Mouse (Mus musculus) frontal cortex, postnatal 25 days (tissue): Measurements from ENCODE around the gene Slamf9.

Source experiments
- DNase-seq, 2 experiments: peaks; one replicate each; pipeline ENCODE4 v3.0.0; 2022; ENCODE audit warnings: low spot score in 2 of 2

Gene Slamf9

DNA sequence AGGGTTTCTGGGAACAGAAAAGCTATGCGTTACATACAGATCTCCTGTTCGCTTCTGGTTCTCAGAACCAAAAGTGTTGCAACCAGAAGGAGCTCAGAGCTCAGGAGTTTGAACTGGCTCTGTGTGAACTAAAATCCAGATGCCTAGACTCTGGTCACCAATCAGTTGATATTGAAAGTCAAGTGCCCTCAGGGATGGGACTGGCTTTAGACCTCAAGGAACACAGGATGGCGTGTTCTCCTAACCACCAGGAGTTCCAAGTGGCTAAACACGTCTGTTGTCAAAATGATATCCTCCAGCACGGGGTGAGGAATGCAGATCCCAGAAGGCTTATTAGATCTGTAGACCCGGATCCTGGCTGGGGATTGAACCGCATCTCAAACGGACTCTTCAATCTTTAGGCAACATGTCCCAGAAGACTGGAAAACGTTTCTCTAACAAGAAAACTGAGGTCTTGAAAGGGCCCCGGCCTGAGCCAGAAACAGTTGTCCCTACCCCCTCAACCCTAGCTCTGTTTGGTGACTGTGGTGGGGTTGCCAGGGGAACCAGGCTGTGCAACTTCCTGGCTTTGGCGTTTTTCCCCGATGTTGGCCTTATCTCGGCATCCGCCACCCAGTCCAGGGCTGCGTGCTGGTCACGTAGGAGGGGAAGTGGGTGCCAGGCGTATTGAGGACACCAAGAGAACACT is 38.5 kb downstream of the Slamf9 start:
- no peak for DNase-seq

GRCm38 (mm10) chr1:172514213-172514529 is 39.0 kb downstream of the Slamf9 start:
- no peak for DNase-seq

GRCm38 (mm10) chr1:172514551-172515268 is 39.6 kb downstream of the Slamf9 start:
- DNase-seq, result no peak

DNA sequence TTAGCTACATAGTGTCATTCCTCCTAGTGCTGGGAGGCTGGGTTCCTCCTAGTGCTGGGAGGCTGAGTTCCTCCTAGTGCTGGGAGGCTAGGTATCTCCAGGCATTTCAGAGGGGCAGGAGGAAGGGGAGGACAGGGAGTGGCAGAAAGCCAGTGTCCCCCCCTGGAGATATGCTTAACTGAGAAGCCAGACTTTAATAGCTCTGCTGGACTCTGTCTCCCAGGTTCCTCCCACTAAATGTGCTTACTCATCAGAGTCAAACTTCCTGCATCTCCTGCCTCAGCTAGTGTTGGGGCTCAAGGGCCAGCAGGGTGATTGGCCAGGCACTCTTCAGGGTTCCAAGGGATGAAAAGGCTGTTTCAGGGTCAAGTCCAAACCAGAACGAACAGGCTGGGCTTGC is 40.2 kb downstream of the Slamf9 start:
- no peak for DNase-seq

DNA sequence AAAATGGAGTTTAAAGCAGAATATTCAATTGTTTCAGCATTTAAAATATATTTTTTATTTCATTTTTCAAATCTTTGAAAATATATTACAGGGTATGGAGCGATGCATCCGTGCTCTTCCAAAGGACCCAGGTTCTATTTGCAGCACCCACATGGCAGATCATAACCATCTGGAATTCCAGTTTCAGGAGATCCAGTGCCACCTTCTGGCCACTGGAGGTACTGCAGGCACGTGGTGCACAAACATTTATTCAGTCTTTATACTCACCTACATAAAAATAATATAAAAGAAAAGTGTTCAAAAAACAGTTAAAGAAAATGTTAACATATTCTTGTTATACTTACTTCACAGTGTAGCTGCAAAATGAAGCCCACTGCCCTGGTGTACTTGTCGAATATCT is 42.9 kb downstream of the Slamf9 start:
- DNase-seq, result no peak

DNA sequence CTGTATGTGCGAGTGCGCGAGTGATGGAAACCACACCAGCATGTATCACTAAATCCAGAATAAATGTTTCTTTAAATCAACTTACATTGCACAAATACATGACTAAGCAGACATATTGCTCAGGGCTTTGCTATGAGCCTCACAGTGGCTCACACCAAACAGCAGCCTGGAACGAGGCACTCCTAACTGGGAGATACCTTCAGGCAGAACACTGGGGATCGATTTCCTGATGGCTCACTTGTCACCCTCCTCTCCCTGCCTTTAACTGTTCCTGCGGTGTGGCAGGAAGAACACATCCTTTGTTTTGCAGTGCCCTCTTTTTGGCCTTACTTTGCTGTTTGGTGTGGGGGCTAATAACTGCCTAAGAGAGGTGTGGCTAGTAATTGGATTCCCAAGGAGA is 44.5 kb downstream of the Slamf9 start:
- DNase-seq, result no peak

- DNase-seq, result peak; percentile 58 to 68
Measured at GRCm38 (mm10) chr1:172520576-172521440, 45.6 kb downstream of the Slamf9 start, which contains the start of gene Cfap45. Gene Cfap45 (plus strand): TSS chr1:172520801.

GRCm38 (mm10) chr1:172522524-172522923 is 47.4 kb downstream of the Slamf9 start:
- no peak for DNase-seq

DNA sequence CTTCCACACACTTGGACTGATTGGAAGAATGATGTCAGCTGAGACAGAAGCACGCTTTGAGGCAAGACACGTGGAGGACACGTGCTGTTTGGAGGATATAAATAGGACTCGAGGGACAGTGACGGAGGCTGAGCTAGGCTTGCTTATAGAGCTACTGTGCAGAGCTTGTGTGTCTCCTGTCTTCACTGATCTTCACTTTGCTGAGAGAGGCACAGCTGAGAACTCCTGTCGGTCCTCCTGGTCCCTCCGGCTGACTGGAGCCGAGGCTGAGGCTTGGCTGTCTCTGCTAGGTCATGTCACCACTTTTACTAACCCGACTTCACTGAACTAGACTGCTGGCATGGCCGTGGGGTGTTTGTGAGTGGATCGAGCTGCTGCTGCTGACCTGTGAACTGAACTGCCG is 48.5 kb downstream of the Slamf9 start:
- DNase-seq, result no peak

- DNase-seq, result no peak
Measured at GRCm38 (mm10) chr1:172525027-172525764, 50.0 kb downstream of the Slamf9 start.

GRCm38 (mm10) chr1:172525971-172526370 is 50.8 kb downstream of the Slamf9 start:
- DNase-seq, result no peak

DNA sequence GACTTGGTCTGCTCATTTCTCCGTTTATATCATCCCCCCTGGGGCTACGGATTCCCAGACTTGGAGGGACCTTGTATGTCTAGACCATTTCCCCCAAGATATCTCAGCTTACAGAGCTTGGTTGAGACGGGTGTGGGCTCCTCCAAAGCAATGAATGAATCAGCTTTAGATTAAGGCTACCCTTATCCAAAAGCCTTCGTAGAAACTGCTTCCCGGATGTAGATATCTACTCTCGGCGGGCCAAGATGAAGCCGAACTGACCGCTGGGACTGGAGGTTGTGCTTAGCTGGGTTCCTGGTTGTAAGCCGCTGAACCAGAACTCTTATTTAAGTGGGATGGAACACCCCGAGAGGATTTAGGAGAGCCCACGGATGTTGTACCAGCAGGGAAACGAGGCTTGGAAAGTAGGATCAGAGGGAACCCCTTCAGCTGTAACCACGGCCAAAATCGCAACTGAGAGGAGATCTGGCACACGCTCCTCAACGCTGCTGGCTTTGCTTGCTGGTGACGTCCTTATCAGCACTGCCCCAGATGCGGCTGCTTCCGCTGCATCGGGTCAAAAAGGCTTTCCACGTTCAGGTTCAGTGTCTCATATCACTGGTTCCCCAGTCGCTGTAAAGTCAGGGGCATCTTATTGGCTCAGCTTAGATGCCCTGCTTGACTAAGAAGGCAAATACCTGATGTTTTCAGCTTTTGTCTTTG is 51.4 kb downstream of the Slamf9 start:
- DNase-seq, result no peak

DNA sequence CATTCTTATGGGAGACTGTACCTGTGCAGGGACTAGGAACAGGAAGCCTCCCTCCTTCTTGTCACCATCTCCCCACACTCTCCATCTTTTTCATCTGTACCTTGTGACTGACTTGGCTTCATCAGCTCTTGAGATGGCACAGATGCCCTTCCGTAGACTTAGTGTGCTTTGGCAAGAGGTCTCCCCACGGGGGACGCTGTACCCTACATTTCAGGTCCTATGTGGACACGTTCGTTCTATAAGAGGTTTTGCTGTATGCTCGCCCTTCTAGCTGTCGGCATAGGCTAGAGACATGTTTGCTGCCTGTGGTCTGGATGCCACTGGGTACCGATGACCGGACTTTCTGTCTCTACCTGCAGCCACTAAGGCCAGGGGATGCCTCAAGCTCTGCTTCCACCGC is 52.3 kb downstream of the Slamf9 start:
- no peak for DNase-seq
